Mouse (Mus musculus) heart, postnatal 36 days (tissue): ENCODE results near the gene Slc25a54. TPM values are rescaled to one million over a fixed set of nuclear protein-coding genes. Genes with fewer than 3 reads are reported as not detected.
A peak's percentile ranks its signal among the peaks of the same experiment; 100 is the strongest.

ENCODE experiments used
- DNase-seq, 2 experiments: peaks; one replicate each; pipeline ENCODE4 v3.0.0; 2021 to 2022
- intact Hi-C: fragments of 180-260 bp; cut with DNase I; formaldehyde crosslinking; loops from one replicate; pipeline ENCODE4 v1.15.1; 2025
- total RNA-seq, 2 experiments: library from RNA; stranded (reverse); gene quantifications; 2 replicates each; pipeline ENCODE4 v1.2.3; 2021

The Slc25a54 gene
- not detected for total RNA-seq

GRCm38 (mm10) chr3:109080169-109080568, at the start of gene Slc25a54:
Slc25a54 (plus strand) TSS chr3:109080469.
- intact Hi-C loops, result no loop called here

DNA sequence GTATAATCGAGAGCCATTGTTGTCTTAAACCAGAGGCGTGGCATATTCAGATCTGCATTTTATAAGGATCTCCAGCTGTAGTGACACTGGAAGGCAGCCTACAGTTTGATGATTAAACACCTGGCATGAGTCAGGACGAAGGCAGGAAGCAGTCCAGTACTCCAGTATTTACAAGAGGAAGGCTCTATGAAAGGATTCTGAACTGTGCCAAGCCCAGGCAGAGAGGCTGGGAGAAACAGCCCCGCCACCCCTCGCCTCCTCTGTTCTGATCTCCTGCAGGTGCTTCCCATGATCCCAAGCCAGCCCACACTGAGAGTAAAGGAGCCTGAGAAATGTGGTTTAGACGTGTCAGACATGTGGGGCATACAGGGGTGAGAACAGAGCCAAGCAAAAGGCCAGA, 49.5 kb upstream of the Slc25a54 start:
- intact Hi-C loops, result loop anchor here (2.0 kb wide), 1 partner anchor 16 kb away; no protein-coding TSS in a partner anchor
- DNase-seq, result peak in 1 of 2 experiments; percentile 32

More at GRCm38 (mm10) chr3:109080169-109080568, at the start of gene Slc25a54:
- no peak for DNase-seq

DNA sequence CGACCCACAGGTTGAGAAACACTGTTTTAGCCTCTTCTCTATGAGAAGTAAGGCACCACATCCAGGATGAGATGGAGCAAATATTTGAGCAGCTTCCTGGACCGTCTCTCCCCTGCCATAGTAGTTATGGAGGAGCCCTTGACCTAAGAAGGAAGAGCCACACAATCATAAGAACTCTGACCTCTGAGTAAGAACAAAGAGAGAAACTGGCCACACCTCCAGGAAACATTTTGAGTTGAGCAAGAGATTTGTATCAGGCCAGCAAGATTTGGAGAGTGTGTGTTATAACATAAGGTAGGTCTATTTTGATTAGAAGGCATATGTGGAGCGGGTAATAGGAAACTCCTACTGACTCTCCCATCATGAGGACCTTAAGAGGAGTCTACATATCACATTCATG, 48.6 kb upstream of the Slc25a54 start:
- no peak for DNase-seq
- intact Hi-C loops, result loop anchor here (2.0 kb wide), 1 partner anchor 15 kb away; no protein-coding TSS in a partner anchor

- no peak for DNase-seq
- intact Hi-C loops, result no loop called here
Observed at GRCm38 (mm10) chr3:109032306-109032705, 48.0 kb upstream of the Slc25a54 start.

GRCm38 (mm10) chr3:109034411-109034810, 45.9 kb upstream of the Slc25a54 start:
- DNase-seq, result no peak
- intact Hi-C loops, result no loop called here

GRCm38 (mm10) chr3:109040908-109041307, 39.4 kb upstream of the Slc25a54 start:
- no peak for DNase-seq
- intact Hi-C loops, result no loop called here

DNA sequence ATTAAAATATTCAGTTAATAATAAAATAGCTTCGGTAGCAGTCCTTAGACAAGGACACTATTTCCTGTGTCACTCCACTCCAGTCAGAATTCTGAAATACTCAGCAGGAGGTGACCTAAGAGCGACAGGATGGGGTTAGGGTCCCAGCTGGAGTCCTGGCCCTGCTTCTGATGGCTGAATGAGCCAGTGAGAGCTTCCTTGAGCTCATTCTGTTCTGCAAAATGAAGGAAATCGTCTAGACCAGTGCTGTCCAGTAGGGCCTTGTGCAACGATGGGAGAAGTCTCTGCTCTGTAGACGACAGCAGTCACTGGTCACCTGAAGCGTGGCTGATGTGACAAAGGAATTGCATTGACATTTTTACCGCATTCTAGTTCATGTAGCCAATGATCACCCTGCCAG, 36.9 kb upstream of the Slc25a54 start:
- intact Hi-C loops, result no loop called here

DNA sequence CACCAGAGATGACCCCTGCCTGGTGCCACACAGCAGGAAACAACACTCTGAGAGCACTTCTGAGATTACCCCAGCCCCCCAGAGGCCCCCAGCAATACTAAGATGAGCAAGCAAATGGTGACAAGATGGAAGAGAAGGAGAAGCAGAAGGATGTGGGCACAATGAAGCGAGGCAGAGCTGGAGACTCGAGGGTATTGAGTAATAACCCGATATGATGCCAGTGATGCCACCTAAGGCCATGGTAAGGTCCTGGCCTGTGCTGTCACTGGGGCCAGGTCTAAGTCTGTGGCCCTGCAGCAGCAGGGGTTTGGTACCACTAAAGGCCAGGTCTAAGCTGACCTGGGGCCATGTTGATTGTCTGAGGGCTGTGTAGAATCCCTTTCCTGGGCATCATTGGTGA, 33.8 kb upstream of the Slc25a54 start:
- intact Hi-C loops, result loop anchor here (2.0 kb wide), 1 partner anchor 16 kb away; no protein-coding TSS in a partner anchor

More for the DNA sequence above, 36.9 kb upstream of the Slc25a54 start:
- no peak for DNase-seq

GRCm38 (mm10) chr3:109047707-109048283, 32.5 kb upstream of the Slc25a54 start:
- intact Hi-C loops, result loop anchor here (2.0 kb wide), 1 partner anchor 17 kb away; no protein-coding TSS in a partner anchor
- no peak for DNase-seq

More for the DNA sequence above, 33.8 kb upstream of the Slc25a54 start:
- no peak for DNase-seq

DNA sequence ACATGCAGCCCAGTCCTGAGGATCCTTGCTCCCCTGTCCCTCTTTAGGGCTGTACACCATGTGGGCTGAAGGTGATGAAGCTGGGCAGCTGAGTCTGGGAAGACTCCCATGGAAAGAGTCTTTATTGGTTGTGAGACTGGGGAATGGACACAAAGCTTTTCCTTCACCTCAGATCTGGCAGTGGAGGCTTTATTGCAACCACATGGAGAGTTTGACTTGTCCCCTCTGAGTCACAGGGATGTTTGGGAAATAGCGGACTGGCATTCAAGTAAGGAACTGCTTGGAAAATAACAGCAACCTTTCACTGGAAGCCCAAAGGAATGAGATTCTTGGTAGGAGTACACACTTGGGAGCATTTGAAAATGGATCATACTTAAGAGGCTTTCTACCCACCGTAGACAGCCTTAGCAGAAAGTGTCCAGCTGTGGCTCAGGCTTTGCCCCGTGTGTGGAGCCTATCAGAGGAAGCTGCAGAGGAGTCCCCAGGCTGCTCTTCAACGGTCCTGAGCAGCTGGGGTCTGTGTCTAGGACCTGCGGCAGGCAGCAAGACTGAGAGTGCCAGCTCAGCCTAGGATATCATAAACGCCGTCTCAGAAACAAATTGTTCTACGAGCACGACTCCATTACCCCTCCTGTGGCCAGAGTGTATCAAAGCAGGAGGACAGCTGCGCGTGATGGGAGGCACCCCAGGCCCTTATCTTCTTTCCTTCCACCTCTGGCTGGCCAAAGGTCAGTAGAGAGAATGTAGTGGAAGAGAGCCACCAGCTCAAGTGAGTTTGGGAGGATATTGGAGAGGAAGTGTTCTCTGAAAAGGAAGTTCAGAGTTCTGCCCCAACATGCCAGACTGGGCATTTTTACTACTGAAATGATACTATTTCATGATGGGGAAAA, 29.0 kb upstream of the Slc25a54 start:
- intact Hi-C loops, result no loop called here

DNA sequence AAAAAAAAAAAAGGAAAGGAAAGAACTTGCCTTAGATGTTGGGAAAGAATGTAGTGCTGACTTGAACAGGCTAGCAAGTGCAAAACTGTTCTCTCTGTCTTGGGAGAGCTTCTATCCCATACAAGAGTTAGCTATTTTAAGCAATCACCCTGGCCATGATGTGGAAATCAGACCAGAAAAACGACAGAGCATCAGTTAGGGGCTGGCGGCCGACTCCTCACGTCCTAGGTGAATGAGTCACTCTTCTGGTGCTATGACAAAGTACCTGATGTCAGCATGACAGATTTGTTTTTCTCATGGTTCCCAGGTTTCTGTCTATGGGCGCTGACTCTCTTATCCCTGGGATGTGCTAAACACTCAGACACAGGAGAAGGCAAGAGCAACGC, 28.3 kb upstream of the Slc25a54 start:
- intact Hi-C loops, result no loop called here
- no peak for DNase-seq

More for the DNA sequence above, 29.0 kb upstream of the Slc25a54 start:
- peak; percentile 37 to 40 for DNase-seq

GRCm38 (mm10) chr3:109059903-109060302, 20.4 kb upstream of the Slc25a54 start:
- intact Hi-C loops, result loop anchor here (5.0 kb wide), 2 partner anchors 148 to 218 kb away; partner anchors contain the start of genes Prpf38b and Stxbp3
- DNase-seq, result no peak

DNA sequence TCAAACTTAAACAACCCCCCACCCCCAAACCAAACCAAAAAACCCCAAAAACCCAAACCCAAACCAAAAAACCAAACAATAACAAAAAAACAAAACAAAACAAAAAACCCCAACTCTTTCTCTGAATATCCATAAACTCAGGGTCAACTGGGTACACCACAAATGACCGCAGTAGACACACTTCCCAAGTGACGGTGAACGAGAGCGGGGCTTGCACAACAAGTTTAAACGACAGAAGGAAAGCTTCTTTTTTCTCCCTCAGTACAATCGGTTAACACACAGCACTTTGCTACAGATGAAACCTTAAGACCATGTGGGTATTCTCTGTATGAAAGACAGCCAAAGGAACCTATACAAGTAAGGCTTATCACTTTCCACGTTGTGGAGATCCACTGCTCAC, 17.9 kb upstream of the Slc25a54 start:
- intact Hi-C loops, result loop anchor here (2.0 to 5.0 kb wide), 3 partner anchors 84 to 220 kb away; partner anchors contain the start of genes Prpf38b and Stxbp3
- no peak for DNase-seq

GRCm38 (mm10) chr3:109062989-109063388, 17.3 kb upstream of the Slc25a54 start:
- intact Hi-C loops, result loop anchor here (1.0 to 5.0 kb wide), 4 partner anchors 38 to 221 kb away; partner anchors contain the start of genes Prpf38b and Stxbp3
- peak; percentile 22 to 30 for DNase-seq

- DNase-seq, result no peak
- intact Hi-C loops, result no loop called here
Observed at GRCm38 (mm10) chr3:109084418-109084817, 4.1 kb downstream of the Slc25a54 start.

DNA sequence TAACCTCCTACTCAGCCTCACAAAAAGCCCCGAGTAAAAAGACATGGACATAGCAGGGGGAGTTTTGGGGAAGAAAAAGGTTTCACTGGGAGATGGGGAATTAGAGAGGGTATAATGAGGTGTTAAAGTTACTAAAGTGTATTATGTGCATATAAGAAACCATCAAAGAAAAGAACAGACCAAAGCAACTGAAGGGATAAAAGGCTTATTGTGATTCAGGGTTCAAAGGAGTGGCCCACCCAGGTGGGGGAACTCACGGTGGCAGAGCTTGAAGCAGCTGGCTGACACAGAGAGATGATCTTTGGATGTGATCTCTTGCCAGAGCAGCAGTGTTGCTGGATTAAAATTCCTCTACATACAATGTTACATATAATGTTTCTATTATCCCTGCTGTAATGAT, 8.2 kb downstream of the Slc25a54 start:
- no peak for DNase-seq

GRCm38 (mm10) chr3:109104702-109105101, 24.4 kb downstream of the Slc25a54 start:
- intact Hi-C loops, result no loop called here
- DNase-seq, result no peak

More for the DNA sequence above, 8.2 kb downstream of the Slc25a54 start:
- intact Hi-C loops, result no loop called here

DNA sequence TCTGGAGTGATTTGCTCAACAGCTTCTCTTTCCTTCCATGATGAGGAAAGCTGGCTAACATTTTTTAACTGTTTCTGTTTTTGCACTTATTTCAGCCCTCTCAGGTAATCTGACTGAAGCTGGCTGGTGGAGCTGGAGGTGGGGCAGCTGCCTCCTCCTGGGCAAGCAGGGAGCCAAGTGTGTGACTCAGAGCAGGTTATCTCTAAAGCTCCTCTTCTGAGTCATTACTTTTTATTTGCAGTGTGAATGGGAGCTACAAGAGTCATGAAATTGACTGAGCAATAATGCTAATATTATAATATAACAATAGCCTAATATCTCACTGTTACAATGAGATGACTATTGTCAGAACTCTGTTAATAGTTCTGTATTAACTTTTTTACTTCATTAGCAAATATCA, 36.9 kb downstream of the Slc25a54 start:
- intact Hi-C loops, result no loop called here

DNA sequence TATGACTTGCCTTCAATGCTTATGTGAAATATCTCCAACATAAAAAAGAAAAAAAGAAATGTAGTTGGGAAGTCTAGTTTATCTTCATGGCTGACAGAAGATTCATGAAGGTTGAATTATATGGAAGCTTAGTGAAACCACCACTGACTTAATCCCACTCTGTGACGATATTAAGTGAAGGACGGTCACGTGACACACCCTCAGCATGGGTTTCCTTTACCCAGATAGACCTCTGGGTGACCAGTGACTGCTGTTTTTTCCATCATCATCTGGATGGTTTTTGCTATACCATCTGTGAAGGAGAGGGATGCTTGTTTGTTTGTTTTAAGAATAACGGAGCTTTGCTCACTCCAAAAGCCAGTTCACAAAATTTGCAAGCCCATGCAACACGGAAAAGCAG, 39.3 kb downstream of the Slc25a54 start:
- DNase-seq, result no peak
- intact Hi-C loops, result no loop called here

More for the DNA sequence above, 36.9 kb downstream of the Slc25a54 start:
- no peak for DNase-seq

DNA sequence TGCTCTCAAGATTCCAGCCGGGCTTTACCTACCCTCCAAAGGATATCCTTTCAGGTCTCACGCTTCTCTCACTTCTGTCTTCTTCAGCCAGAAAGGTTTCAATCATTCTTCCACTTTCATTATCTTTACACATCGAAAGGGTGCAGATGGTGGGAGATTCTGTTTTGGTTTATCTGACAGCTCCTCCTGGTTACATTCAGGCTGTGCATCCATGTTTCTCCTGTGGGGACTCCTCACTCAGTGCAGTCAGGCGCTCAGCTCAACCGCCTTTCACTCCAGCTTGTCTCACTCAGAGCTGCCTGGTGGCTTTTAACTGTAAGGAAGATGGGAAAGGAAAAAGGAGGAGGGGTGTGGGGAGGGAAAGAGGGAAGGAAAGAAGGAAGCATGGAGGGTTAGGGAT, 39.7 kb downstream of the Slc25a54 start:
- DNase-seq, result no peak
- intact Hi-C loops, result no loop called here
